25 mouse cellular contexts compared by ENCODE assay signal in the genomic region with DNA sequence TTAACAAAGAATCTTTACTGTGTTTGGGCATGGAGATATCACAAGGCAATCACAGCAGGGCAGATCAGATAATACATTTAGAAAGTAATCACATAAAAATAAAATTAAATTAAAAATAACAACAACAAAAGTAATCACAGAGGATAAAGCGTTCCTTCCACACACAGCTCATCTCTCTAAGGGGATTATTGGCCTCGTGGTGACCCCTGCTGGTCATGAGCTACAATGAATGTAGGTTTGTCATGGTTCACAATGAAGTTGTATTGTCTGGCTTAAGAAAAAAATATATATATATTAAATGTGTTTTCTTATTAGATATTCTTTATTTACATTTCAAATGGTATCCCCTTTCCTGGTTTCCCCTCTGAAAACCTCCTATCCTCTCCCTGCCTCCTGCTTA.
A peak's percentile ranks its signal among the peaks of the same experiment; 100 is the strongest.
DNase-seq lines count a peak whose midpoint lies in the region; ATAC-seq and TF ChIP-seq lines count a peak whose summit lies in the region.
"Had no signal": no experiment of that assay in that cellular context is flagged by ENCODE, and none has a peak within 500 bp of the region (broad histone marks: within the 10 kb centered on the region; RNA-seq: fewer than 3 reads in every experiment).

No protein-coding gene starts in this region.

- TF ChIP-seq CTCF in spleen, adult 2 months (IDR thresholded peaks at IDR 0.05; ENCODE audit: extremely low read depth, insufficient read depth, insufficient read length, insufficient replicate concordance) = peak; percentile 25; the same call in 1 of the 2 replicates

- DNase-seq in spleen, adult 2 months (ENCODE audit: low read depth in 1 of 2, low spot score in 2 of 2) = peak in 1 of 2 experiments; percentile 16
- no peak for DNase-seq in spleen, adult 18-20 months
- peak; percentile 14 for DNase-seq in ZHBTc4 (ENCODE audit: low read depth, low spot score)
- DNase-seq in thymus, postnatal 36 days = peak; percentile 19 to 22
- no peak for DNase-seq in retina, embryonic 14.5 days (ENCODE audit: low spot score)
- no peak for DNase-seq in urinary bladder, postnatal 10 days (ENCODE audit: low spot score)
- DNase-seq in cerebellum, postnatal 36 days = no peak
- DNase-seq: adrenal gland, adult 8-10 months; cerebellum, adult 11 months; cerebellum, postnatal 25 days; heart, postnatal 10 days; layer of hippocampus, postnatal 36 days; right cerebral cortex, adult 18-20 months had no signal

- ATAC-seq in megakaryocyte progenitor cell, adult 5-6 weeks (replicated peaks; ENCODE audit: poor library complexity) = peak; percentile 75
- ATAC-seq: intestine, embryonic 15.5 days; lung, postnatal 0 days; midbrain, embryonic 15.5 days had no signal

- H3K27ac ChIP-seq in spleen, adult 2 months (ENCODE audit: insufficient read depth, low read length) = no peak overlapping the region
- H3K27ac ChIP-seq: forebrain, embryonic 10.5 days; heart, embryonic 10.5 days; intestine, embryonic 15.5 days; kidney, postnatal 0 days; limb, embryonic 13.5 days; liver, embryonic 14.5 days; midbrain, embryonic 15.5 days had no signal

- no peaks in the 10 kb centered on the region for H3K36me3 ChIP-seq in spleen, adult 2 months (ENCODE audit: control insufficient read depth, insufficient read depth, low read length)
- H3K36me3 ChIP-seq: forebrain, embryonic 10.5 days; G1E; heart, embryonic 10.5 days; intestine, embryonic 15.5 days; limb, embryonic 13.5 days; midbrain, embryonic 15.5 days had no signal

- WGBS in spleen, adult 2 months = 35% methylated on average over 2 of the region's 2 CpGs

- H3K4me1 ChIP-seq in spleen, adult 2 months (ENCODE audit: control insufficient read depth, insufficient read depth, insufficient read length) = no peaks in the 10 kb centered on the region; the same call in 1 of the 2 replicates
- H3K4me1 ChIP-seq: forebrain, embryonic 10.5 days; heart, embryonic 10.5 days; intestine, embryonic 15.5 days; limb, embryonic 13.5 days; midbrain, embryonic 15.5 days had no signal

- H3K4me3 ChIP-seq in spleen, adult 2 months (ENCODE audit: extremely low read depth, insufficient read depth, insufficient read length) = no peak overlapping the region
- H3K4me3 ChIP-seq: forebrain, embryonic 10.5 days; heart, embryonic 10.5 days; intestine, embryonic 15.5 days; limb, embryonic 13.5 days; megakaryocyte, embryonic 14.5 days; midbrain, embryonic 15.5 days; myocyte had no signal

- no peaks in the 10 kb centered on the region for H3K27me3 ChIP-seq in spleen, adult 2 months (ENCODE audit: control insufficient read depth, insufficient read depth, low read length)
- H3K27me3 ChIP-seq: intestine, embryonic 15.5 days; limb, embryonic 13.5 days; megakaryocyte, embryonic 14.5 days; midbrain, embryonic 15.5 days had no signal

- no peak for TF ChIP-seq POLR2A in spleen, adult 2 months (IDR thresholded peaks at IDR 0.05; ENCODE audit: low read depth, low read length)

Comparison
In these comparisons a context has a peak if more than half of its experiments do, and no peak if none do; other contexts are left out.
1. DNase-seq: peak in ZHBTc4 (single experiment) and thymus, postnatal 36 days (2 of 2); none in spleen, adult 18-20 months (0 of 2), retina, embryonic 14.5 days (single experiment), urinary bladder, postnatal 10 days (single experiment) and cerebellum, postnatal 36 days (0 of 2).